Mouse (Mus musculus) adrenal gland, adult 18-20 months (tissue): ENCODE measurements around the gene Cpt1b. TPM values are rescaled to one million over a fixed set of nuclear protein-coding genes. Genes with fewer than 3 reads are reported as not detected.
"Not testable (repeated sequence)": the region's sequence is repeated elsewhere in the genome, so short reads cannot be mapped to it uniquely, and the experiment has no call there.

ENCODE experiments used
- DNase-seq, 2 experiments: peaks; one replicate each; pipeline ENCODE4 v3.0.0; 2021 to 2022; ENCODE audit warnings: low spot score in 2 of 2
- total RNA-seq, 2 experiments: library from RNA; stranded (reverse); gene quantifications; 1 replicate in 1 of 2; 2 replicates in 1 of 2; pipeline ENCODE4 v1.2.3; 2021

Gene Cpt1b
- total RNA-seq, 2 experiments from 2014 or later, result 115 to 251 TPM

DNA sequence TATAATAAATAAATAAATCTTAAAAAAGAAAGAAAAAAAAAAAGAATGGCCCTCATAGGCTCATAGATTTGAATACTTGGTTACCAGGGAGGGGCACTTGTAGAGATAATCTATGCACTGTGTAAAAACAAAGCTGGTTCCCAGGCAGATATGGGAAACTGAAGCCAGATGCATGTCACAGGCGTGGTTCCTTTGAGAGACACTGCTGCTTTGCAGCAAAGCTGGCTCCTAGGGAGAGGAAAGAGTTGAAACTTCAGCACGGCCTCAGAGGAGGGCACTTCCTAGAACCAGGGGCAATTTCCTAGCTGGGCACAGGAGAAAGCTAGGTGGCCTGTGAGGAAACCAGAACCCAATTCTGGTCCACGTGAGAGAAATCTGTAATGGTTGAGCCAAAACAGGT is 8.5 kb upstream of the Cpt1b start:
- DNase-seq, result no peak

DNA sequence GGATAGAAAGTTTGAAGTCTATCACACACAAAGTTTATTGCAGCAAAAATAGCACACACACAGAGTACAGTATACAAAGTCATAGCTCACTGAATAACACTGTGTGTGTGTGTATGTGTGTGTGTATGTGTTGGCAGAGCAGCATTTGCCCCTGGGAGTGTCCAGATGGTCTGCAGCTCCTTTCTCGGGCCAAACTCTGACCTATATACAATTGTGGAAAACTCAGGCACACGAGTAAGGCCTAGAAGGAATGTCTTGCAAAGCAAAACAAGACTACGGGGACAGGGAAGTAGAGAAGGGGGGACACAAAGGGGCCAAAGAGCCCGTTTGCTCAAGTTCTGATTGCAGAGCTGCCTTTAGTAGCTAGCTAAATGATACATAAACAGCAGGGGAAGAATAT is 7.3 kb upstream of the Cpt1b start:
- DNase-seq, result no peak

DNA sequence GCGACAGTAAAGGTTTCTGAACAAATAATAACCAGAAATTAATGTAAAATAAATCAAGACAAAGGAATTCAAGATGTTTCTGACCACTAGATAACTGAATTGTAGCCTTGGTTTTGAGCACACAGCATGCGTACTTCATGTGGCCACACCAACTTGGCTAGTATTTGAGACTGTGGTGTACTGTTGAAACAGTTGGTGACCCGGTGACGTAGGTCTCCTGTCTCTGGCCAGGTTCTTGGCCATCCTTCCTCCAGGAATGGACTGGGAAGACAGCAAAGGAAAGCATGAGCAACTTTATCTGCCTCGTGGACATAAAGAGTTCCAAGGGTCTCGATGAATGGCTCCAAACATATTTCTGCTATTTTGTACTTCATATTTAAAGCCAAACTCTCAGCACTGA is 6.1 kb upstream of the Cpt1b start:
- no peak for DNase-seq

GRCm38 (mm10) chr15:89431271-89431670 is 5.6 kb upstream of the Cpt1b start:
- DNase-seq, result no peak

DNA sequence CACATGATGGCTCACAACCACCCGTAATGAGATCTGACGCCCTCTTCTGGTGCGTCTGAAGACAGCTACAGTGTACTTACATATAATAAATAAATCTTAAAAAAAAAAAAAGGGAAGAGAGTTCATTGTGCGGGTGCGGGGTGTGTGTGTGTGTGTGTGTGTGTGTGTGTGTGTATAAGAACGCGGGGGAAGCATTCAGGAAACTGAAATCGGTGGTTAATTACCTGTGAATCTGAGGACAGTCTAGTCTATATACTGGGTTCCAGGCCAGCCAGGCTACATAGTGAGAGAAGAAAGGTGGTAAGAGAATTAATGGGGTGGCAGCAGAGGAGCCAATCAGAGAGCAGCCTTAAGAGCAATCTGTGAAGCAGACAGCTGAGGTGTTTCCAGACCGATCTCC is 5.1 kb upstream of the Cpt1b start:
- DNase-seq, result not testable (repeated sequence)

DNA sequence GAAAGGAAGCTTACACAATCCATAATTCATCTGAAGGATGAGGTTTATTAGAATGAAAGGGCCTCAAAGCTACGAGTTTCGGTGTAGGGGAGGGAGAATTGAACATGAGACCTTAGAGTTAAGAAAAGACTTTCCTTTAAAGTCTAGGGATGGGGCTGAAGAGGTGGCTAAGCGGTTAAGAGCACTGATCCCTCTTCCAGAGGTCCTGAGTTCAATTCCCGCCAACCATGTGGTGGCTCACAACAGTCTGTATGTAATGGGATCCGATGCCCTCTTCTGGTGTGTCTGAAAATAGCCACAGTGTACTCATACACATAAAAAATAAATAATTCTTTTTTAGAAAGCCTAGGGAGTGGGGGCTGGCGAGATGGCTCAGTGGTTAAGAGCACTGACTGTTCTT is 4.7 kb upstream of the Cpt1b start:
- no peak for DNase-seq

- DNase-seq, result peak; percentile 84 to 88
Measured at GRCm38 (mm10) chr15:89429352-89430221, 3.9 kb upstream of the Cpt1b start, which contains the start of the genes C730034F03Rik, Gm44502 and Chkb. Gene C730034F03Rik, plus strand, starts transcription at chr15:89429589. Gene Gm44502, minus strand, starts transcription at chr15:89429696. Gene Chkb, minus strand, starts transcription at chr15:89429908.

GRCm38 (mm10) chr15:89428821-89429351 is 3.2 kb upstream of the Cpt1b start:
- DNase-seq, result no peak

DNA sequence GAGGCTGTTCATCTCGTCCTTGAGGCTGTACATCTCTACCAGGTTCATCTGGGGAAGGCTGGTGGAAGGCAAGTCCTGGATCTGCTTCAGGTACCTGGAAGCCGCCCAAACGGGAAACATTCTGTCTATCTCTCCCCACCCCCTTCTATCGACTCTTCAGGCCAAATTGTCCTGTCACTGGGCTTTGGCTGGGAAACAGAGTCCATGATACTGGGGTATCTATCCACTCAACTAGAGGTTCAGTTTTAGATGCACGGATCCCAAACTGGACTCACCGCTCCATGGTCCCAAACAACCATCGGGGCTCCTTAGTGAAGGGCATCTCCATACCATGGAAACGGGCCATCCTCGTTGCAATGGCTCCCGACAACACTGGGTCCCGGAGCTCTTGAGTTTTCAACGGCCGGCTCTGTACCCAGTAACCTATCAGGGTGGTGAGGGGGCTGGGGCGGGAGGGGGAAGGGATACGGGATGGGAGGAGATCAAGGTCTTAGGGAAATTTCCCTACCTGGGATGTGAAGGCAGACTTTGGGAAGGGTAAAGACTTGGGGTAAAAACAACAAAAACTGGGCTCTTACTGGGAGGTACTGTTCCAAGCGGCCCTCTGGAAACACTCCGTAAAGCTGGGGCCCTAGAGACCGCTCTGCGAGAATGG is 2.6 kb upstream of the Cpt1b start:
- no peak for DNase-seq

DNA sequence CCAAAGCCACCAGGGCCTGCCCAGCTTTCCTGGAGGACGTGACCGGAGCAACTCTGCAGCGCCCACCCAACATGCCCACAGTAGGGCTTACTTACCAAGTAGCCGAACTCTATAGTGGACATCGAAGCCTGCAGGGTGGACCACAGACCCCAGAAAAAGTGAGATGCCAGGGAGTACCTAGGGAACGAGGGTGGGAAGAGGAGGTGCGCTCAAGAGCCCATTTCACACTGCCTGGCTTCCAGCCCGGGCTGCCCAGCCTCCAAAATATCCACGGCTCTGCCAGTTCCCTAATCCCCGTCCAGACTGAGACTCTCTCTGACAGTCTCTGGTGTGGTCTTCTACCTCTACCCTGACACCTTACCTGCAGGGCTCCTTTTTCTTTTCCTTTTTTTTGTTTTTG is 1.1 kb upstream of the Cpt1b start:
- DNase-seq, result no peak

GRCm38 (mm10) chr15:89424621-89425020 is 1.0 kb downstream of the Cpt1b start:
- no peak for DNase-seq

GRCm38 (mm10) chr15:89421938-89422337 is 3.7 kb downstream of the Cpt1b start:
- no peak for DNase-seq

- no peak for DNase-seq
Measured at GRCm38 (mm10) chr15:89415282-89415681, 10.4 kb downstream of the Cpt1b start.

GRCm38 (mm10) chr15:89410118-89410517 is 15.5 kb downstream of the Cpt1b start, which contains the start of gene Syce3:
Gene Syce3, minus strand, starts transcription at chr15:89410503.
- no peak for DNase-seq

GRCm38 (mm10) chr15:89406691-89407090 is 19.0 kb downstream of the Cpt1b start:
- no peak for DNase-seq

- DNase-seq, result no peak
Measured at GRCm38 (mm10) chr15:89404831-89405623, 20.6 kb downstream of the Cpt1b start.

DNA sequence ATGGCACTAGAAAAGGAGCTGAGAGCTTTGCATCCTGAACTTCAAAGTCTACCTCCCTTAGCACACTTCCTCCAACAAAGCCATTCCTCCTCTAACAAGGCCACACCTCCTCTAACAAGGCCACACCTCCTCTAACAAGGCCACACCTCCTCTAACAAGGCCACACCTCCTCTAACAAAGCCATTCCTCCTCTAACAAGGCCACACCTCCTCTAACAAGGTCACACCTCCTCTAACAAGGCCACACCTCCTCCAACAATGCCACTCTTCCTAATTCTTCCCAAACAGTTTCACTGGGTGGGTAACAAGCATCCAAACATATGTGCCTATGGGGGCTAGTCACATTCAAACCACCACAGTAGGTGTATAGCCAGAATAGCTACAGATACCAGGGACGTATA is 23.2 kb downstream of the Cpt1b start:
- no peak for DNase-seq

GRCm38 (mm10) chr15:89399716-89400115 is 25.9 kb downstream of the Cpt1b start:
- DNase-seq, result peak in 1 of 2 experiments; percentile 4

- DNase-seq, result no peak
Measured at GRCm38 (mm10) chr15:89398146-89398545, 27.5 kb downstream of the Cpt1b start.

- DNase-seq, result no peak
Measured at GRCm38 (mm10) chr15:89396883-89397282, 28.8 kb downstream of the Cpt1b start.

GRCm38 (mm10) chr15:89390081-89390480 is 35.6 kb downstream of the Cpt1b start:
- DNase-seq, result no peak
